Mouse (Mus musculus): Measurements from ENCODE around the gene Slc4a1.

GRCm38 (mm10) chr11:102356190-102356589 is 9.8 kb downstream of the Slc4a1 start:
- TF ChIP-seq POLR2A (IDR thresholded peaks at IDR 0.05; ENCODE audit: borderline replicate concordance, insufficient read depth, low read length) (no peak), CTCF (IDR thresholded peaks at IDR 0.05; ENCODE audit: borderline replicate concordance, insufficient read depth, low read depth, low read length) (no peak)
